Mouse (Mus musculus) limb, embryonic 12.5 days (tissue): Measurements from ENCODE around the gene Smg9. TPM values are rescaled to one million over a fixed set of nuclear protein-coding genes. Genes with fewer than 3 reads are reported as not detected.

ENCODE experiments used
- ATAC-seq: fragments of 200-750 bp; cut with Nextera tagmentation; 2 replicates; pipeline ENCODE4 v1.8.0; 2017; ENCODE audit warnings: low read depth, moderate TSS enrichment; ENCODE audit not compliant: insufficient number of reproducible peaks, insufficient read depth, low FRiP score, low TSS enrichment
- H3K27ac ChIP-seq: fragments of 300-500 bp; sonication (generic); 2 replicates; pipeline ENCODE4 v1.5.1; 2016; ENCODE audit warnings: mild to moderate bottlenecking, moderate library complexity
- H3K27me3 ChIP-seq: fragments of 300-500 bp; sonication (generic); 2 replicates; pipeline ENCODE4 v1.6.1; 2016; ENCODE audit warnings: mild to moderate bottlenecking, moderate library complexity
- H3K36me3 ChIP-seq: fragments of 300-500 bp; sonication (generic); 2 replicates; pipeline ENCODE4 v1.6.1; 2016; ENCODE audit warnings: mild to moderate bottlenecking, moderate library complexity
- H3K4me1 ChIP-seq: fragments of 300-500 bp; sonication (generic); replicated peaks from 2 replicates; pipeline ENCODE4 v1.6.1; 2016
- H3K4me2 ChIP-seq: fragments of 300-500 bp; sonication (generic); 2 replicates; pipeline ENCODE4 v1.6.1; 2016; ENCODE audit warnings: mild to moderate bottlenecking, moderate library complexity
- H3K4me3 ChIP-seq: fragments of 300-500 bp; sonication (generic); replicated peaks from 2 replicates; pipeline ENCODE4 v1.5.1; 2016; ENCODE audit warnings: mild to moderate bottlenecking
- H3K9ac ChIP-seq: fragments of 300-500 bp; sonication (generic); replicated peaks from 2 replicates; pipeline ENCODE4 v1.6.1; 2016; ENCODE audit warnings: mild to moderate bottlenecking, moderate library complexity
- H3K9me3 ChIP-seq: fragments of 300-500 bp; sonication (generic); 2 replicates; pipeline ENCODE4 v1.6.1; 2016; ENCODE audit warnings: mild to moderate bottlenecking, moderate library complexity
- WGBS: fragments of 180-500 bp; shearing (Covaris S2); methylation state at CpG from one replicate; pipeline ENCODE4 v1.1.7; 2016; 5-methylcytosine and 5-hydroxymethylcytosine counted together
- polyA plus RNA-seq: library from polyadenylated mRNA; unstranded; fragments of >200 nt; fragmentation: Nextera tagmentation; extraction: Ambion mirVana; gene quantifications from 2 replicates; pipeline ENCODE4 v1.2.1, GENCODE M21; 2016

Smg9 gene
- polyA plus RNA-seq, 1 experiment from 2014 or later: 25.4 TPM

GRCm38 (mm10) chr7:24410831-24411230 lies 11.4 kb downstream of the Smg9 start:
- H3K9me3 ChIP-seq: no peaks in the 10 kb centered on the region
- no peaks in the 10 kb centered on the region for H3K27me3 ChIP-seq
- no peak overlapping the region for H3K9ac ChIP-seq
- 85% methylated on average over 3 of the region's 3 CpGs for WGBS
- H3K4me1 ChIP-seq: peaks cover 16% of the 10 kb centered on the region
- no peak overlapping the region for H3K4me2 ChIP-seq
- no peak overlapping the region for H3K4me3 ChIP-seq
- no peak for ATAC-seq
- no peak overlapping the region for H3K27ac ChIP-seq
- H3K36me3 ChIP-seq: peaks cover 45% of the 10 kb centered on the region

GRCm38 (mm10) chr7:24413630-24414029 lies 14.2 kb downstream of the Smg9 start:
- peaks cover 38% of the 10 kb centered on the region for H3K36me3 ChIP-seq
- no peak overlapping the region for H3K9ac ChIP-seq
- H3K4me3 ChIP-seq: no peak overlapping the region
- no peak for ATAC-seq
- 86% methylated on average over 3 of the region's 3 CpGs for WGBS
- no peaks in the 10 kb centered on the region for H3K9me3 ChIP-seq
- no peak overlapping the region for H3K27ac ChIP-seq
- no peak overlapping the region for H3K4me2 ChIP-seq
- peaks cover 10% of the 10 kb centered on the region for H3K4me1 ChIP-seq
- no peaks in the 10 kb centered on the region for H3K27me3 ChIP-seq

- Histone ChIP-seq H3K4me3 (no peak overlapping the region), H3K36me3 (peaks cover 33% of the 10 kb centered on the region; the same call in 1 of the 2 replicates), H3K4me1 (peaks cover 10% of the 10 kb centered on the region), H3K27me3 (no peaks in the 10 kb centered on the region), H3K9ac (no peak overlapping the region), H3K27ac (no peak overlapping the region), H3K4me2 (no peak overlapping the region), H3K9me3 (no peaks in the 10 kb centered on the region)
- no peak for ATAC-seq
- WGBS: 79% methylated on average over 7 of the region's 7 CpGs
Observed at GRCm38 (mm10) chr7:24415261-24415660, 15.8 kb downstream of the Smg9 start.

DNA sequence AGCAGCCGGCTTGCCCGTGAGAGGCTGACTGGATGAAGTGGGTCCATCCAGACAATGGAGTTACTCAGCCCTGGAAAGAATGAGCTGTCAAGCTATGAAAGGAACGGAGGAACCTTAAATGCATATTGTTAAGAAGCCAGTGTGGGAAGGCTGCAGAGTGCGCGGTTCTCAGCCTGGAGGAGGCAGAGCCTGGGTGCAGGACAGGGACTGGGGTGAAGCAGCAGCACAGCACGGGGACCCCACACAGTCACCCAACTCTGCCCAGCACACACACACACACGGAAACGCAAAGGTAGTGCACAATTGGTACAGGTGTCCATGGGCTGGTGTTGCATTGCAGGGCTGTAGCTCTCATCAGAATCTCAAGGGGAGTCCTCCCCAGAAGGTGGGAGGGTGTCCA lies 20.2 kb downstream of the Smg9 start:
- no peak for ATAC-seq
- Histone ChIP-seq H3K4me2 (no peak overlapping the region), H3K9me3 (no peaks in the 10 kb centered on the region), H3K9ac (no peak overlapping the region), H3K4me3 (no peak overlapping the region), H3K27ac (no peak overlapping the region), H3K27me3 (no peaks in the 10 kb centered on the region), H3K4me1 (peaks cover 10% of the 10 kb centered on the region), H3K36me3 (peaks cover 52% of the 10 kb centered on the region)
- WGBS: 91% methylated on average over 8 of the region's 8 CpGs

DNA sequence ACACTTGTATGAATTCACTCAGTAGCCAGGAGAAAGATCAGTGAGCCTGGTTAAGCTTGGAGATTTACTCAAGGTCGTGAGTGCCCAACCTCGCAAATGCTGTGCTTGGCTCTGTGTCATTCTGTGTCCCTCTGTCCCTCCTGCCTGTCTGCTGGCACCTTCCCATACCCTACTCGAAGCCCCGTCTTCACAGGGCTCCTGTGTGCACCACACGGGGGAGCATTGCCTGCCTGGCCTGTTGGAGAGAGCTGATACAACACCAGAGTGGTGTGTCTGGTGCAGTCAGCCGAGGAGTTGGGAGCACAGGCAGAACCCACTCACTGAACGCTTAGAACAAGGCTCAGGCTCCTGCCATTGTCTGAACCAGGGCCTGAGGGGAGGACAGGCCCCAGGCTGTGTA lies 22.2 kb downstream of the Smg9 start:
- Histone ChIP-seq H3K9ac (no peak overlapping the region), H3K4me2 (no peak overlapping the region), H3K27me3 (no peaks in the 10 kb centered on the region), H3K4me1 (peaks cover 9% of the 10 kb centered on the region), H3K36me3 (peaks cover 42% of the 10 kb centered on the region), H3K9me3 (no peaks in the 10 kb centered on the region), H3K4me3 (no peak overlapping the region), H3K27ac (no peak overlapping the region)
- 82% methylated on average over 7 of the region's 7 CpGs for WGBS
- ATAC-seq: no peak

DNA sequence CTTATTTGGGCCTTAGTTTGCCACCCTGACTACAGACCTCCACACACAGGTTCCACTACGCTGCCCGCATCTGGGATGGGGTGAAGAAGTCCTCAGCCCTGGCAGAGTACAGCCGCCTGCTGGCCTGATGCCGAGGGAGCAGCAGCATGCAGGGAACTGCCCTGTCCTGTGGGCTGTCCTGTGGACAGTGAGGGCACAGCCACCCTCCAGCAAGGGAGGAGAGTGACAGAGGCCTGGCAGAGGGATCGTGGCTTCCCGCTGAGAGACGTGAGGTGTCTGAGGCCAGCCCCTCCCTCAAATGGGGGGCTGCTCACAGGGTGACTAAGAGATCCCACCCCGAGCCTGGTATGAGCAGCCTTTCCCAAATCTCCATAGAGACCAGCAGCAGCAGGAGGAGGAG lies 22.8 kb downstream of the Smg9 start:
- no peak for ATAC-seq
- Histone ChIP-seq H3K4me1 (peaks cover 3% of the 10 kb centered on the region), H3K4me2 (no peak overlapping the region), H3K36me3 (peaks cover 36% of the 10 kb centered on the region), H3K4me3 (no peak overlapping the region), H3K9ac (no peak overlapping the region), H3K27me3 (no peaks in the 10 kb centered on the region), H3K9me3 (no peaks in the 10 kb centered on the region), H3K27ac (no peak overlapping the region)
- 74% methylated on average over 8 of the region's 8 CpGs for WGBS

DNA sequence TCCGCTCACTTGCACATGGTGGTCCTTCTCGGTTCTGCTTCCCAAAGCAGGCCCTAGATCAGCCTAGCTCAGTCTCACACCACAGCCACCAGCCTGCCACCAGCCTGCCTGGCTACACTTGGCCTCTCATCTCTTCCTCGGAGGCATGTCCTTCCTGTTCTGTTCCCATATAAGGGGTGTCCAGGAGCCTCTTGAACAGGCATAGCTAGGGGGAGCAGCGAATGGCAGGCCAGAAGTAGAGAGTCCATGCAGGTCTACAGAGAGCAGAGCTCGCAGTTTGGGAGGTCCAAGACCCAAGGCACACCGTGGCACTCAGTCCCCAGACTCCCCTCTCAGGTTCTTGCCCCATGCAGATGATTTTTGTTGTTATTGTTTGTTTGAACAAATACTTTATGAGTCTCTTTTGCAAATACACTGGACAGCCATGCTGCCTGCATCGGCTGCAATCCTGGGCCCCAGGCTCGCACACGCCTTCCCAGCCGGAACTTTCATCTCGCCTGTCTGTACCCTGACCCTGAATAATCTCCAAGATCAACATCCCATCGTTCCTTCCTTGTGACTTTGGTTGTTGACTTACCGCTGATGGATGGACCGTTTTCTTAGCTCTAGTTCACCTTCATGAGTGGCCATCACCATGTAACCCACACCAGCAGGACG lies 23.8 kb downstream of the Smg9 start:
- Histone ChIP-seq H3K36me3 (peaks cover 33% of the 10 kb centered on the region), H3K4me2 (no peak overlapping the region), H3K4me1 (no peaks in the 10 kb centered on the region), H3K9ac (no peak overlapping the region), H3K9me3 (no peaks in the 10 kb centered on the region), H3K27me3 (no peaks in the 10 kb centered on the region), H3K27ac (no peak overlapping the region), H3K4me3 (no peak overlapping the region)
- ATAC-seq: no peak
- WGBS: 90% methylated on average over 15 of the region's 15 CpGs

- H3K27ac ChIP-seq: no peak overlapping the region
- no peak for ATAC-seq
- H3K27me3 ChIP-seq: no peaks in the 10 kb centered on the region
- no peaks in the 10 kb centered on the region for H3K9me3 ChIP-seq
- H3K4me2 ChIP-seq: no peak overlapping the region
- H3K36me3 ChIP-seq: peaks cover 33% of the 10 kb centered on the region
- no peak overlapping the region for H3K4me3 ChIP-seq
- H3K9ac ChIP-seq: no peak overlapping the region
- H3K4me1 ChIP-seq: no peaks in the 10 kb centered on the region
- WGBS: 89% methylated on average over 12 of the region's 12 CpGs
Observed at GRCm38 (mm10) chr7:24423956-24424732, 24.7 kb downstream of the Smg9 start.

DNA sequence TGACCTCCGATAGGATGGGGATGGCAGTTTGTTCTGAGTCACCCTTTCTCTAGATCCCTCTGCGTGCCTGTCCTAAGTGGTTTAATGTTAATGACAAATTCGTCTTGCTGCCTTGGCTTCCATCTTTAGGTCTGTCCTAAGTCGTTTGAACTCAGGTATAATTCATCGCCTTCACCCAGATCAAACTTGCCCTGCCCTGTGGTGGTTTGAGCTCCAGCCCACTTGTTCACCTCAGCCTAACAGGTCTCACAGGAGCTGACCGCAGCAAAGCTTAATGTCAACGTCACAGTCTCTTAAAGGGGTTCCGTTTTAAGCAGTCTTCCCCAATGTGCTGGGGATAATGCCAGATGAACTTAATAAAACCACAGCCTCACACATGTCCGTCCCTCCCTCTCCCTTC lies 26.5 kb downstream of the Smg9 start:
- no peak for ATAC-seq
- no peaks in the 10 kb centered on the region for H3K9me3 ChIP-seq
- peaks cover 24% of the 10 kb centered on the region for H3K36me3 ChIP-seq
- H3K4me1 ChIP-seq: no peaks in the 10 kb centered on the region
- no peak overlapping the region for H3K4me3 ChIP-seq
- no peak overlapping the region for H3K27ac ChIP-seq
- H3K27me3 ChIP-seq: no peaks in the 10 kb centered on the region
- H3K4me2 ChIP-seq: no peak overlapping the region
- no peak overlapping the region for H3K9ac ChIP-seq
- WGBS: 74% methylated on average over 9 of the region's 9 CpGs

- no peak for ATAC-seq
- WGBS: 94% methylated on average over 8 of the region's 8 CpGs
- peaks cover 11% of the 10 kb centered on the region for H3K27me3 ChIP-seq
Observed at GRCm38 (mm10) chr7:24427168-24427567, 27.7 kb downstream of the Smg9 start.

DNA sequence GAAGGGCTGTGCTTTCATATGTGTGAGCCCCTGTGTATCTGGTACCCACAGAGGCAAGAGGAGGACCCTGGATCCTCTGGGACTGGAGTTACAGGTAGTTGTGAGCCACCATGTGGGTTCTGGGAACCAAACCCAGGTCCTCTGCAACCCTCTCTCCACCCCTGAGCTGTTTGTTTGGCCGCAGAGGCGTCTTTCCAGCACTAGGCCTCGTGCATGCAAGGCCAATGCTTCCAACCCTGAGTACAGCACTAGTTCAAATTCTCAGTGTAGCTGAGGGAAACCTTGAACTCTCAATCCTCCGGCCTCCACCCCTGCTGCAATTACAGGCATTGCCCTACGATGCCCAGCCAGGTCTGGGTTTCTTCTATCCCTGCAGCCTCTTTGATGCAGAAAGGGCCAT lies 29.3 kb downstream of the Smg9 start:
- Histone ChIP-seq H3K4me1 (no peaks in the 10 kb centered on the region), H3K27ac (no peak overlapping the region), H3K4me2 (no peak overlapping the region), H3K27me3 (peaks cover 27% of the 10 kb centered on the region), H3K4me3 (no peak overlapping the region), H3K9ac (no peak overlapping the region), H3K36me3 (no peaks in the 10 kb centered on the region), H3K9me3 (peaks cover 5% of the 10 kb centered on the region; the same call in 1 of the 2 replicates)
- ATAC-seq: no peak
- WGBS: 81% methylated on average over 5 of the region's 5 CpGs

More at GRCm38 (mm10) chr7:24427168-24427567, 27.7 kb downstream of the Smg9 start:
- H3K4me1 ChIP-seq: no peaks in the 10 kb centered on the region
- H3K4me3 ChIP-seq: no peak overlapping the region
- H3K4me2 ChIP-seq: no peak overlapping the region
- peaks cover 14% of the 10 kb centered on the region; the same call in 1 of the 2 replicates for H3K36me3 ChIP-seq
- H3K9me3 ChIP-seq: no peaks in the 10 kb centered on the region
- H3K9ac ChIP-seq: no peak overlapping the region
- no peak overlapping the region for H3K27ac ChIP-seq
